Mouse (Mus musculus) left cerebral cortex, adult 2 months (tissue): ENCODE data around the gene Exoc2. TPM values are rescaled to one million over a fixed set of nuclear protein-coding genes. Genes with fewer than 3 reads are reported as not detected.

ENCODE experiments used
- DNase-seq, 2 experiments: peaks; one replicate each; pipeline ENCODE4 v3.0.0; 2021 to 2022; ENCODE audit warnings: low spot score in 2 of 2, mixed read lengths in 1 of 2; ENCODE audit errors: extremely low spot score in 1 of 2
- H3K27ac ChIP-seq: fragments of 200-600 bp; 2 replicates; pipeline ENCODE4 v1.8.1; 2022
- H3K4me3 ChIP-seq: fragments of 200-600 bp; 2 replicates; pipeline ENCODE4 v1.8.1; 2022
- CTCF ChIP-seq: fragments of 200-600 bp; IDR thresholded peaks from 2 replicates; pipeline ENCODE4 v1.8.1; 2022; ENCODE audit warnings: antibody characterized with exemption, mild to moderate bottlenecking, moderate library complexity
- intact Hi-C: fragments of 180-260 bp; cut with DNase I; formaldehyde crosslinking; loops from one replicate; pipeline ENCODE4 v1.15.1; 2025
- total RNA-seq, 2 experiments: library from RNA; stranded (reverse); gene quantifications; 2 replicates each; pipeline ENCODE4 v1.2.3; 2021

Exoc2 gene
- total RNA-seq, 2 experiments from 2014 or later: 38.7 to 42.0 TPM

- DNase-seq: no peak
- H3K4me3 ChIP-seq: no peak overlapping the region
- no peak for TF ChIP-seq CTCF
- intact Hi-C loops: no loop called here
- H3K27ac ChIP-seq: no peak overlapping the region
Observed at GRCm38 (mm10) chr13:30834859-30835258, 139.0 kb downstream of the Exoc2 start.

GRCm38 (mm10) chr13:30834349-30834748, 139.5 kb downstream of the Exoc2 start:
- no peak for TF ChIP-seq CTCF
- DNase-seq: no peak
- H3K4me3 ChIP-seq: no peak overlapping the region
- no peak overlapping the region for H3K27ac ChIP-seq
- intact Hi-C loops: no loop called here

GRCm38 (mm10) chr13:30833476-30834149, 140.3 kb downstream of the Exoc2 start:
- TF ChIP-seq CTCF: no peak
- H3K27ac ChIP-seq: no peak overlapping the region
- intact Hi-C loops: no loop called here

GRCm38 (mm10) chr13:30831369-30831768, 142.5 kb downstream of the Exoc2 start:
- DNase-seq: no peak
- Histone ChIP-seq H3K27ac (no peak overlapping the region), H3K4me3 (no peak overlapping the region)
- no peak for TF ChIP-seq CTCF
- intact Hi-C loops: no loop called here

More at GRCm38 (mm10) chr13:30833476-30834149, 140.3 kb downstream of the Exoc2 start:
- no peak overlapping the region for H3K4me3 ChIP-seq
- no peak for DNase-seq

GRCm38 (mm10) chr13:30826511-30826910, 147.4 kb downstream of the Exoc2 start:
- no peak for TF ChIP-seq CTCF
- H3K27ac ChIP-seq: no peak overlapping the region
- intact Hi-C loops: no loop called here

GRCm38 (mm10) chr13:30824903-30825302, 149.0 kb downstream of the Exoc2 start:
- intact Hi-C loops: no loop called here
- Histone ChIP-seq H3K27ac (0 out of 2 replicates have a peak overlapping the region, but pooled peaks have one; percentile 28), H3K4me3 (no peak overlapping the region)
- DNase-seq: no peak
- TF ChIP-seq CTCF: no peak

More at GRCm38 (mm10) chr13:30826511-30826910, 147.4 kb downstream of the Exoc2 start:
- H3K4me3 ChIP-seq: no peak overlapping the region
- DNase-seq: peak in 1 of 2 experiments; percentile 8

- Histone ChIP-seq H3K4me3 (no peak overlapping the region), H3K27ac (no peak overlapping the region)
- TF ChIP-seq CTCF: no peak
- intact Hi-C loops: no loop called here
- no peak for DNase-seq
Observed at GRCm38 (mm10) chr13:30820555-30820954, 153.3 kb downstream of the Exoc2 start.

- TF ChIP-seq CTCF: no peak
- intact Hi-C loops: no loop called here
- H3K4me3 ChIP-seq: no peak overlapping the region
- H3K27ac ChIP-seq: no peak overlapping the region
- DNase-seq: no peak
Observed at GRCm38 (mm10) chr13:30819891-30820290, 154.0 kb downstream of the Exoc2 start.

GRCm38 (mm10) chr13:30817436-30817835, 156.5 kb downstream of the Exoc2 start:
- TF ChIP-seq CTCF: no peak
- no peak for DNase-seq
- no peak overlapping the region for H3K4me3 ChIP-seq
- H3K27ac ChIP-seq: no peak overlapping the region
- intact Hi-C loops: no loop called here

- intact Hi-C loops: no loop called here
- TF ChIP-seq CTCF: no peak
- Histone ChIP-seq H3K4me3 (no peak overlapping the region), H3K27ac (no peak overlapping the region)
- no peak for DNase-seq
Observed at GRCm38 (mm10) chr13:30814256-30814655, 159.6 kb downstream of the Exoc2 start.

GRCm38 (mm10) chr13:30813464-30813863, 160.4 kb downstream of the Exoc2 start:
- H3K27ac ChIP-seq: no peak overlapping the region
- no peak for TF ChIP-seq CTCF

GRCm38 (mm10) chr13:30809240-30809639, 164.7 kb downstream of the Exoc2 start:
- Histone ChIP-seq H3K4me3 (no peak overlapping the region), H3K27ac (no peak overlapping the region)
- no peak for DNase-seq
- intact Hi-C loops: no loop called here
- no peak for TF ChIP-seq CTCF

More at GRCm38 (mm10) chr13:30813464-30813863, 160.4 kb downstream of the Exoc2 start:
- H3K4me3 ChIP-seq: no peak overlapping the region
- no peak for DNase-seq
- intact Hi-C loops: no loop called here

- no peak for DNase-seq
- intact Hi-C loops: no loop called here
- no peak overlapping the region for H3K4me3 ChIP-seq
- no peak for TF ChIP-seq CTCF
- H3K27ac ChIP-seq: no peak overlapping the region
Observed at GRCm38 (mm10) chr13:30802336-30802955, 171.4 kb downstream of the Exoc2 start.
